Mouse (Mus musculus): ENCODE results near the gene Zbtb46. TPM values are rescaled to one million over a fixed set of nuclear protein-coding genes. Genes with fewer than 3 reads are reported as not detected.

The Zbtb46 gene
- polyA plus RNA-seq, 1 experiment from 2014 or later = 7.4 TPM

GRCm38 (mm10) chr2:181443016-181443415, 16.2 kb downstream of the Zbtb46 start:
- WGBS = 95% methylated on average over 2 of the region's 2 CpGs
- no peak for DNase-seq (ENCODE audit: low spot score)

GRCm38 (mm10) chr2:181438176-181438575, 21.1 kb downstream of the Zbtb46 start:
- no peaks in the 10 kb centered on the region for H3K4me1 ChIP-seq (ENCODE audit: control insufficient read depth, insufficient read depth, low read length)
- H3K27me3 ChIP-seq (ENCODE audit: control insufficient read depth, insufficient read depth, low read length) = no peaks in the 10 kb centered on the region
- H3K27ac ChIP-seq (replicated peaks; ENCODE audit: low read depth, low read length) = no peak overlapping the region
- no peak overlapping the region for H3K4me3 ChIP-seq (ENCODE audit: low read depth, low read length)
- 76% methylated on average over 4 of the region's 4 CpGs for WGBS
- no peak for ATAC-seq (replicated peaks; ENCODE audit: insufficient number of reproducible peaks, low FRiP score, low TSS enrichment, low read depth)
- DNase-seq (ENCODE audit: low spot score) = peak; percentile 15
- H3K4me2 ChIP-seq (ENCODE audit: low read depth, low read length) = no peak overlapping the region
- no peaks in the 10 kb centered on the region for H3K9me3 ChIP-seq (replicated peaks; ENCODE audit: control insufficient read depth, low read length)
- H3K36me3 ChIP-seq (replicated peaks; ENCODE audit: control insufficient read depth, insufficient read depth, low read depth, low read length) = no peaks in the 10 kb centered on the region
- no peak overlapping the region for H3K9ac ChIP-seq (replicated peaks; ENCODE audit: low read length)

More at GRCm38 (mm10) chr2:181443016-181443415, 16.2 kb downstream of the Zbtb46 start:
- H3K36me3 ChIP-seq (replicated peaks; ENCODE audit: control insufficient read depth, insufficient read depth, low read depth, low read length) = no peaks in the 10 kb centered on the region
- H3K27me3 ChIP-seq (ENCODE audit: control insufficient read depth, insufficient read depth, low read length) = no peaks in the 10 kb centered on the region
- H3K4me3 ChIP-seq (ENCODE audit: low read depth, low read length) = no peak overlapping the region
- H3K9me3 ChIP-seq (replicated peaks; ENCODE audit: control insufficient read depth, low read length) = no peaks in the 10 kb centered on the region
- H3K27ac ChIP-seq (replicated peaks; ENCODE audit: low read depth, low read length) = no peak overlapping the region
- ATAC-seq (replicated peaks; ENCODE audit: insufficient number of reproducible peaks, low FRiP score, low TSS enrichment, low read depth) = no peak
- no peak overlapping the region for H3K4me2 ChIP-seq (ENCODE audit: low read depth, low read length)
- H3K4me1 ChIP-seq (ENCODE audit: control insufficient read depth, insufficient read depth, low read length) = no peaks in the 10 kb centered on the region
- no peak overlapping the region for H3K9ac ChIP-seq (replicated peaks; ENCODE audit: low read length)

- no peaks in the 10 kb centered on the region for H3K27me3 ChIP-seq (ENCODE audit: control insufficient read depth, insufficient read depth, low read length)
- 82% methylated on average over 2 of the region's 2 CpGs for WGBS
- no peak overlapping the region for H3K4me3 ChIP-seq (ENCODE audit: low read depth, low read length)
- no peaks in the 10 kb centered on the region for H3K36me3 ChIP-seq (replicated peaks; ENCODE audit: control insufficient read depth, insufficient read depth, low read depth, low read length)
- no peak overlapping the region for H3K4me2 ChIP-seq (ENCODE audit: low read depth, low read length)
- no peak overlapping the region for H3K9ac ChIP-seq (replicated peaks; ENCODE audit: low read length)
- no peak overlapping the region for H3K27ac ChIP-seq (replicated peaks; ENCODE audit: low read depth, low read length)
- H3K9me3 ChIP-seq (replicated peaks; ENCODE audit: control insufficient read depth, low read length) = no peaks in the 10 kb centered on the region
- no peaks in the 10 kb centered on the region for H3K4me1 ChIP-seq (ENCODE audit: control insufficient read depth, insufficient read depth, low read length)
- DNase-seq (ENCODE audit: low spot score) (no peak), ATAC-seq (replicated peaks; ENCODE audit: insufficient number of reproducible peaks, low FRiP score, low TSS enrichment, low read depth) (no peak)
These were observed 23.0 kb downstream of the Zbtb46 start for GRCm38 (mm10) chr2:181436246-181436645.

GRCm38 (mm10) chr2:181423834-181424233, 35.4 kb downstream of the Zbtb46 start:
- DNase-seq (ENCODE audit: low spot score) = no peak
- Histone ChIP-seq H3K9me3 (replicated peaks; ENCODE audit: control insufficient read depth, low read length) (no peaks in the 10 kb centered on the region), H3K9ac (replicated peaks; ENCODE audit: low read length) (no peak overlapping the region), H3K4me1 (ENCODE audit: control insufficient read depth, insufficient read depth, low read length) (no peaks in the 10 kb centered on the region), H3K4me3 (ENCODE audit: low read depth, low read length) (no peak overlapping the region), H3K36me3 (replicated peaks; ENCODE audit: control insufficient read depth, insufficient read depth, low read depth, low read length) (no peaks in the 10 kb centered on the region; the same call in 1 of the 2 replicates), H3K4me2 (ENCODE audit: low read depth, low read length) (no peak overlapping the region), H3K27me3 (ENCODE audit: control insufficient read depth, insufficient read depth, low read length) (no peaks in the 10 kb centered on the region), H3K27ac (replicated peaks; ENCODE audit: low read depth, low read length) (no peak overlapping the region)
- 92% methylated on average over 9 of the region's 9 CpGs for WGBS
- no peak for ATAC-seq (replicated peaks; ENCODE audit: insufficient number of reproducible peaks, low FRiP score, low TSS enrichment, low read depth)

GRCm38 (mm10) chr2:181420903-181421638, 38.2 kb downstream of the Zbtb46 start:
- H3K36me3 ChIP-seq (replicated peaks; ENCODE audit: control insufficient read depth, insufficient read depth, low read depth, low read length) = no peaks in the 10 kb centered on the region; the same call in 1 of the 2 replicates
- no peak overlapping the region for H3K4me3 ChIP-seq (ENCODE audit: low read depth, low read length)
- ATAC-seq (replicated peaks; ENCODE audit: insufficient number of reproducible peaks, low FRiP score, low TSS enrichment, low read depth) (no peak), DNase-seq (ENCODE audit: low spot score) (no peak)
- no peak overlapping the region for H3K27ac ChIP-seq (replicated peaks; ENCODE audit: low read depth, low read length)
- WGBS = 67% methylated on average over 4 of the region's 4 CpGs
- H3K4me2 ChIP-seq (ENCODE audit: low read depth, low read length) = no peak overlapping the region
- no peaks in the 10 kb centered on the region for H3K4me1 ChIP-seq (ENCODE audit: control insufficient read depth, insufficient read depth, low read length)
- H3K9ac ChIP-seq (replicated peaks; ENCODE audit: low read length) = no peak overlapping the region
- no peaks in the 10 kb centered on the region for H3K27me3 ChIP-seq (ENCODE audit: control insufficient read depth, insufficient read depth, low read length)
- H3K9me3 ChIP-seq (replicated peaks; ENCODE audit: control insufficient read depth, low read length) = no peaks in the 10 kb centered on the region

- Histone ChIP-seq H3K27me3 (ENCODE audit: control insufficient read depth, insufficient read depth, low read length) (no peaks in the 10 kb centered on the region), H3K27ac (replicated peaks; ENCODE audit: low read depth, low read length) (no peak overlapping the region), H3K4me3 (ENCODE audit: low read depth, low read length) (no peak overlapping the region), H3K9me3 (replicated peaks; ENCODE audit: control insufficient read depth, low read length) (no peaks in the 10 kb centered on the region), H3K4me2 (ENCODE audit: low read depth, low read length) (no peak overlapping the region), H3K36me3 (replicated peaks; ENCODE audit: control insufficient read depth, insufficient read depth, low read depth, low read length) (no peaks in the 10 kb centered on the region; the same call in 1 of the 2 replicates), H3K9ac (replicated peaks; ENCODE audit: low read length) (no peak overlapping the region), H3K4me1 (ENCODE audit: control insufficient read depth, insufficient read depth, low read length) (no peaks in the 10 kb centered on the region)
- DNase-seq (ENCODE audit: low spot score) (no peak), ATAC-seq (replicated peaks; ENCODE audit: insufficient number of reproducible peaks, low FRiP score, low TSS enrichment, low read depth) (no peak)
- 89% methylated on average over 4 of the region's 4 CpGs for WGBS
These were observed 38.8 kb downstream of the Zbtb46 start for GRCm38 (mm10) chr2:181420426-181420825.

- no peaks in the 10 kb centered on the region for H3K9me3 ChIP-seq (replicated peaks; ENCODE audit: control insufficient read depth, low read length)
- no peaks in the 10 kb centered on the region for H3K27me3 ChIP-seq (ENCODE audit: control insufficient read depth, insufficient read depth, low read length)
- H3K36me3 ChIP-seq (replicated peaks; ENCODE audit: control insufficient read depth, insufficient read depth, low read depth, low read length) = no peaks in the 10 kb centered on the region; the same call in 1 of the 2 replicates
- DNase-seq (ENCODE audit: low spot score) = no peak
- ATAC-seq (replicated peaks; ENCODE audit: insufficient number of reproducible peaks, low FRiP score, low TSS enrichment, low read depth) = no peak
- no peaks in the 10 kb centered on the region for H3K4me1 ChIP-seq (ENCODE audit: control insufficient read depth, insufficient read depth, low read length)
- H3K4me3 ChIP-seq (ENCODE audit: low read depth, low read length) = no peak overlapping the region
- H3K27ac ChIP-seq (replicated peaks; ENCODE audit: low read depth, low read length) = no peak overlapping the region
- no peak overlapping the region for H3K4me2 ChIP-seq (ENCODE audit: low read depth, low read length)
- H3K9ac ChIP-seq (replicated peaks; ENCODE audit: low read length) = no peak overlapping the region
- 82% methylated on average over 7 of the region's 7 CpGs for WGBS
These were observed 39.9 kb downstream of the Zbtb46 start for GRCm38 (mm10) chr2:181419359-181419758.

GRCm38 (mm10) chr2:181415945-181416344, 43.3 kb downstream of the Zbtb46 start:
- H3K4me3 ChIP-seq (ENCODE audit: low read depth, low read length) = no peak overlapping the region
- H3K27ac ChIP-seq (replicated peaks; ENCODE audit: low read depth, low read length) = no peak overlapping the region
- no peak overlapping the region for H3K4me2 ChIP-seq (ENCODE audit: low read depth, low read length)
- H3K4me1 ChIP-seq (ENCODE audit: control insufficient read depth, insufficient read depth, low read length) = no peaks in the 10 kb centered on the region
- no peaks in the 10 kb centered on the region for H3K9me3 ChIP-seq (replicated peaks; ENCODE audit: control insufficient read depth, low read length)
- no peaks in the 10 kb centered on the region for H3K27me3 ChIP-seq (ENCODE audit: control insufficient read depth, insufficient read depth, low read length)
- DNase-seq (ENCODE audit: low spot score) (no peak), ATAC-seq (replicated peaks; ENCODE audit: insufficient number of reproducible peaks, low FRiP score, low TSS enrichment, low read depth) (no peak)
- H3K36me3 ChIP-seq (replicated peaks; ENCODE audit: control insufficient read depth, insufficient read depth, low read depth, low read length) = no peaks in the 10 kb centered on the region
- 49% methylated on average over 3 of the region's 3 CpGs for WGBS
- no peak overlapping the region for H3K9ac ChIP-seq (replicated peaks; ENCODE audit: low read length)

Measured in embryonic facial prominence, embryonic 11.5 days (tissue).